Mouse (Mus musculus): ENCODE measurements around the gene Stk32c. TPM values are rescaled to one million over a fixed set of nuclear protein-coding genes. Genes with fewer than 3 reads are reported as not detected.

Stk32c gene
- 0.14 and 0.18 TPM in 2 replicates for polyA plus RNA-seq (2015; fragmentation: Nextera tagmentation; extraction: Ambion mirVana)

DNA sequence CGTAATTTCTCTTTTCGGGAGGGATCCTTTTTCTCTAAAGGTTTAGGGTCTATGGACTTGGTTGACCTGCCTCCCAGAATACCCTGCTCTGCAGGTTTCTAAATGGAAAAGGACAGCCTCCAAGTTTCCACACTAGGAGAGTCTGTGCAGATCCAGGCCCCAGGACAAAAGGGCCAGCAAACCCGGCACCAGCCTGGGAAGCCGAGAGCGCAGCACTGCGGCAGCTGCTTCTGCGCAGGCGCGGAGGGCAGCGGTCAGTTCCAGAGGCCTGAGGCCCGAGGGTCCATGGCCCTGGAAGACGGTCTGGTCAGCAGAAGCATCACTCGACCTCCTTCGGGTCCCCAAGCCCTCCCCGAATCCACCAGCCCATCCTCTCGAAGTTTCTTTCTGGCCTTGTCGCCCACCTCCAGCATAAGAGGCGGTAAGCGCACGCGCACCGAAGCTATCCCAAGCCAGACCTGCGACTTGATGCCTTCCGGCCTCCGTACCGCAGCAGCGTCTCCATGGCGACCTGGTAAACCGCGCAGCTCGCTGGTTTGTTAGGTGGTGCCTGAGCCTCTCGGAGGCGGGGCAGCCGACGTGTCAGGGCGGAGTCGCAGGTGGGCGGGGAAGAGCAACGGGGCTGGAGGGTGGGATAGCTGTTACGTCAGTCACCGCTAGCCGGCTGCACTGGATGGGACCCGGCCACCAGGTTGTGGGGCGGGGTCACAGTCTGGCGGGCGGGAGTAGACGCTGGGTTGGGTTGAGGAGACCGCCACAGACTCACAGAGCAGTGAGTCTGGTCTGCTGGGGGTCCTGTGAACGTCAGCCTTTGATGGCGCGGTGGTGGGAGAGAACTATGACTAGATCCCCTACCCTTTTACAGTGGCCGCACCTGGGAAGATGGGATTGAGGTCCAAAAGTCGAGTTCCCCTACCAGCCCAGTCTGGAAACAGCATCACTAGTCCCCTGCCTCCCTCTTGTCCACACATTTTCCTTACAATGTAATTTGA is at the start of gene Stk32c, which contains the start of gene Lrrc27:
Gene Stk32c (minus strand): TSS at position 554 of the 992 bp plus-strand sequence.
Gene Lrrc27 (plus strand): TSS at position 235 of the 992 bp plus-strand sequence.

DNA sequence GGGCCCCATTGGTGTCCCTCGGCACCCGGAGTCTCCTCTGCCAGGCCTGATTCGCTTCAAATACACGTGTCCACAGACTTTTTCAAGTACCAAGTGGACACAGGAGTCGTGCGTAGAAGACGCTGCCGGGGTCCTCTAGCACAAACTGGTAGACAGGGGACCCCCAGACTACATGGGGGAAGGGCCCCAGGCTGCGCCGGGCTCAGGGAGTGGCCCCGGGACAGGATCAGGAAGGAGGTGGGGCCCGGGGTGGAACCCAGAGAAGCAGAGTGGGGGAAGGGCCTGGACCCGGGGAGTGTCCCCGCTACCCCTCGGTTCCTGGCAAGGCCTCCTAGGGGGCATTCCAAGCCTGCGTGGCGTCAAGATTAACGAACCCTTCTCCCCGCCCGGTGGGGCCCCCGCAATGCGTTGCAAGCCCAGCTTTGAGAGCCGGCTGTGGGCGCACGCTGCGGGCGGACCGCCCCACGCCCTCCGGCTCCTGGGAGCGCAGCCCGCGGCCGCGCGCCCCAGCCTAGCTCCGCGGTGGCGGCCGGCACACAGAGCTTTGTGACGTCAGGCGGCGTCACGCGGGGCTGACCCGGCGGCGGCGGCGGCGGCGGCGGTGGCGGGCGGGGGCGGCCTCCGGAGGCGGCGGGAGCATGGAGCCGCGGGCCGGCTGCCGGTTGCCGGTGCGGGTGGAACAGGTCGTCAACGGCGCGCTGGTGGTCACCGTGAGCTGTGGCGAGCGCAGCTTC is 34.9 kb upstream of the Stk32c start, which contains the start of gene Pwwp2b:
Gene Pwwp2b (plus strand): TSS at position 602 of the 734 bp plus-strand sequence.

DNA sequence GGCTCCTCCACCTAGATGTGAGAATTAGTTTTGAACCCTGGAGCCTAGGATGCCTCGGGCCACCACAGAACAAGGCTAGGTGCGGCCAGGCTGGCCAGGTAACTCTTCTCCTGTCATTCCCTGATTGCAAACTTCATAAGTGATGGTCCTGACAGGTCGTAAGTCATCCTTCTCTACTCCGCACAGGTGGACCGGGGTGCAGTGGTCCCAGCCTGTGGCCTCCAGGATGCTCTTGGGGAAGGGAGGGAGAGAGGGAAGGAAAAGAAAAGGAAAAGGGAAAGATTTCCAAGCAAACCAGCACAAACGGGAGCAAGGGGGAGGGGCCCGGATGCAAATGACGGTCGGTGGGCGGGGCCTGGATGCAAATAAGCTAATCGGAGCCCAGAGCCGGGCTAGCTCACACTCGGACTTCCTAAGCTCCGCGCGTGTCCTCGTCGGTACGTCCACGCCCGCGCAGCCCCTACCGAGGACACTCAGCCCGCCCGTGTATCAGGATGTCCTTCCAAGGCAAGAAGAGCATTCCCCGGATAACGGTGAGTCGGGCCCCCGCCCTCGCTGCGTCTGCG is 127.4 kb downstream of the Stk32c start, which contains the start of gene Dpysl4:
Gene Dpysl4 (plus strand): TSS at position 373 of the 566 bp plus-strand sequence.

Other genes with a start within 250 kb of the Stk32c start
- gene Dpysl4, start 127.3 kb downstream of the Stk32c start, polyA plus RNA-seq (2015; fragmentation: Nextera tagmentation; extraction: Ambion mirVana) = 5.2 and 16.0 TPM in 2 replicates
- gene Lrrc27, start 319 bp downstream of the Stk32c start, polyA plus RNA-seq (2015; fragmentation: Nextera tagmentation; extraction: Ambion mirVana) = 2.0 and 4.3 TPM in 2 replicates
- 6.9 and 11.3 TPM in 2 replicates for gene Pwwp2b, start 35.2 kb upstream of the Stk32c start, polyA plus RNA-seq (2015; fragmentation: Nextera tagmentation; extraction: Ambion mirVana)
- gene Inpp5a, start 175.8 kb upstream of the Stk32c start, polyA plus RNA-seq (2015; fragmentation: Nextera tagmentation; extraction: Ambion mirVana) = 27.8 and 41.9 TPM in 2 replicates